Mouse (Mus musculus): ENCODE measurements around the gene Haao.

DNA sequence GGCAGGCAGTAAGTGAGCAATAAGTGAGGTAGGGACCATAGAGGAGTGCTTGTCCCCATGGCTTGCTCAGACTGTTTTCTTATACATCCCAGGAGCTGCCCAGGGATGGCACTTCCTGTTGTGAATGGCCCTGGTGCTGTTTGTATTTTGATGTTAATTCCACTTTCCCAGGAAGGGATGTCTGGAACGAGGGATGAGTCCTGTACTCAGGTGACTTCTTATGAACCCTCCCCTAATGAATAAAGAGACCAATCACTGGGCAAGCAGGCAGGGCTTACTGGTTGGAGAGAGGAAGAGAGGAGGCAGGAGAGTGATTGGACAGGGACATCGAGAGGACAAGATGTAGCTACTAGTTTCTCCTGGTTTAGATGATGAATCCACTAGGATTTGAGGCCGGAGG is 33.3 kb upstream of the Haao start:
- TF ChIP-seq POLR2A (IDR thresholded peaks at IDR 0.05; ENCODE audit: insufficient read depth, low read depth, low read length) = no peak
- TF ChIP-seq CTCF (IDR thresholded peaks at IDR 0.05; ENCODE audit: insufficient read depth, low read depth, low read length) = no peak

All from olfactory bulb, adult 2 months (tissue).